Mouse (Mus musculus) retina, postnatal 7 days (tissue): ENCODE results near the gene Exoc4.

ENCODE experiments used
- DNase-seq: peaks from one replicate; pipeline ENCODE4 v3.0.0-alpha.2; 2012; ENCODE audit warnings: low read depth, low spot score

Gene Exoc4

DNA sequence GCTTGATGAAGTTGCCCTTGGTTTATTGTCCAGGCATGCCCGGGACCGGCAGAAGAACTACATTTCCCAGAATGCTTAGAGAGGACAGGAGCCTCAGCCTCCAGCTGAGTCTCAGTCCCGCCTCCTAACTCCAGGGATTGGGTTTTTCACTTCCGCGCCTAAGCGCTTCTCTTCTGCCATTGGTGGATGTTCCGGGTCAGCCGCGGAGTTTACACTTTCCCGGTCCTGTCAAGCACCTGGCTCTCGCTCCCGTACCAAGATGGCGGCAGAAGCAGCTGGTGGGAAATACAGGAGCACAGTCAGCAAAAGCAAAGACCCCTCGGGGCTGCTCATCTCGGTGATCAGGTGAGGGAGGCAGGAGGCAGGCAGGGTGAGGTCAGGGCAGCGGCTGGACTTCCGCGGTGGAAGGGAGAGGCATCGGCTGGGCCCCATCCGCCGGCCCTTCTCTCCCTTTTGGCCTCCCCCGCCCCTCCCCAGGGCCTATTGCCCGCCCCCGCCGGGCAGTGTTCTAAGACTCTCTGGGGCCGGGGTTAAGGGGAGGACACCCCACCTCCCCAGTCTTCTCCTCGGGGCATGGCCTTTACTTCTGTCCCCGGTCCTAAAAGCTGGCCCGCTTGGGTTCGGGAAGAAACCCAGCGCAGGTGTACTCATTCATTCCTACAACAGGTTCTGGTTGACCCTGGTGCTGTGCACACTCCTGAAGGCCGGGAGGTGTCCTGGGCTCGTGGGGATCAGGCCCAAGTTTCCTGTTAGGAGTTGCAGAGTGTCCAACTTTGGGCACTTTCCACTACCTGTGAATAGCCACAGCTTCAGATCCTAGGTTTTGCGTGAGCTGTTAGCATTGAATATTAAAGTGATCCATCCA lies at the start of gene Exoc4:
Exoc4 (plus strand) TSS at position 192 of the 865 bp plus-strand sequence.
- DNase-seq = peak; percentile 93

DNA sequence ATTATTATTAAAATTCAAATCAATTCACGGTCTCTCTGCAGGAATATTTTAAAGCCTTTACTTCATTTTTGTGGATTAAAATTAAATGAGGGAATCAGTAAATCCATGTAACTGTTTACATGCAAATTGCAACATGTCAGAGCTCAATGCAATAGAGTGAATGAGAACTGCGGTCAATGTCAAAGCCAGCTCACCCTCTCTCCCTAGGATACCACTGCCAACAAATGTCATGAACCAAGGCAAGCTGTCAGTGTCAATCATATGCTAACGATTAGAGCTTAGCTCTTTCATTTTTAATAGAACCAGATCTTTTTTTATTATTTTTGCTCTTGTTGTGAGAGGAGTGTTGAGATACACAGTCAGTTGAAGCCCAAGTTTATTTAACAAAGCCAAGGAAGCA lies 30.1 kb upstream of the Exoc4 start:
- no peak for DNase-seq

DNA sequence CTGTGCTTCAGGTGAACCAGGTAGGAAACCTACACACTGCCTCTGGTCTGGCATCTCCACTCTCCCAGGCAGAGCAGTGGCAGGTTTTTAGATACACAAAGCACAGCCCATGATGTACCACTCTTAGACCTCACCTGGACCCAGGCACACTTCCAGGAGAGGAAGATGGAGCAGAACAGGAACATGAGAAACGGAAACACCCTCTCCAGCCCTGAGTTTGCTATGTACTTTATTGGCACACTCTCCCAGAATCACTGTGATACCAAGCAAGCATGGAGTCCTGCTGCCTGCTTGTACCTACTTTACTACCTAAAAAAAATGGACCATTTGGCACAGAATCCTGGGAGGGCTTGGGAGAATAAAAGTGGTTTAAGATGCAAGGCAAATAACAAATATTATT lies 22.2 kb upstream of the Exoc4 start:
- DNase-seq = no peak

DNA sequence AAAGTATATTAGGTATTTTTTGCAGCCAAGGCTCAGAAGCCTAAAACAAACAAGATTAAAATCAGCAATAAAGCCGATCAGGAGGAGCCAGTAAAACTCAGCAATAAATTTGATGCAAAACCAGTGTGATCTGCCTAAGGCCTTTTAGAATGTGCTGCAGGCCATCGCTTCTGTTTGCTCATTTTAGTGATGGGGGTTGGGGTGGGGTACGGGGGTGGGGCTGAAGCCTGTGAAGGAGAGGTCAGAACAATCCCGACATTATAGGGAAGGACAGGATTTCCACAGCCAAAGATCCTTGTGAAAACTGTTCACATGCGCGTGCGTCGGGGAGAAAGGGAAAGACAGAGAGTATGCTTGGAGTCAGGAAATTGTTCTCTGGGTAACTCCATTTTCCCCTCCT lies 21.5 kb upstream of the Exoc4 start:
- DNase-seq = no peak

DNA sequence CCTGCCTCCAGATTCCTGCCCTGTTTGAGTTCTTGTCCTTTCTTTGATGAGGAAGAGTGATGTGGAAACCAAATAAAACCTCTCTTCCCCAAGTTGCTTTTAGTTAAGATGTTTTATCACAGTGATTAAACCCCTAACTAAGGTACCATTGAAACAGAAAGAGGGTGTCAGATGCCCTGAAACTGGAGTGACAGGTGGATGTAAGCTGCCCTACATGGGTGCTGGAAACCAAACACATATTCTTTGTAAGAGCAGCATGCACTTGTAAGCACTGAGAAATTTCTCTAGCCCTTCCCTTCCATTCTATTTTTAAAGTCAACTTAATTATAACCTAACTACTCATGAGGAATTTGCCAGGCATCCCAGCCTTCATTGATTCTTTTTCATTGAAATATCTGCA lies 7.6 kb upstream of the Exoc4 start:
- no peak for DNase-seq

DNA sequence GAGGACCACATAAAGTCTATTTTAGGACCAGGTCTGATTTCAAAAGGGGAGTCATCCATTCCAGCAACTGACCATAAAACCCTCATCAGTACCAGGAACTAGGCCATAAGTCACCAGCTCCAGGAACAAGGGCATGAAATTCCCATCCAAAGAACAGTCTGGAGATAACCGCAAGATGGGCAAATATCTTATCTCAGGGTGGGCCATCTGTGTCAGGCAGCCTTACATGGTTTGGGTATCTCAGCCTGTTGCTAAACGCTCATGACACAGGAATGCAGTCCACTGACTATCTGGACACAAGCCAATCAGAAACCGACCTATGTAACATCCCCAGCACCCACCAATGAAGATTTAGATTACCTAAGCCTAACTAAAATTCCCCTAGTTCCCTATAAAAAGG lies 4.3 kb upstream of the Exoc4 start:
- DNase-seq = no peak

DNA sequence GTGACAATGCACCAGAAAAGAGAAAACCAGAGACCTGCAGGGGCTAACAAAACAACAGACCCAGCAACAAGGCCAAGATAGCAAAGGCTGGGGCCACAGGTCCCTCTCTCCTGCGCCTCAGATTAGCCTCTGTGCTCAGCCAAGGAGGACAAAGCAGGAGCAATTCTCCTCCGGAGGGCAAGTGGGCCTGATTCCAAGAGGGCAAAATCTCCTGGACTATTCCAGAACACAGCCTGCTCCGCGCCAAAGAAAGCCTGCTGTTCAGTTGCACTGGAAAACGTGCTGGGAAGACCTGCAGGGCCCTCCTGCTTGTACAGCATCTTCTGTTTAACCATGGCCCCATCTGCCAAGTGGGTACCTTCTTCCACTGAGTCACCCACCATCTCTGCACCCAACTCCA lies 1.7 kb upstream of the Exoc4 start:
- DNase-seq = no peak

DNA sequence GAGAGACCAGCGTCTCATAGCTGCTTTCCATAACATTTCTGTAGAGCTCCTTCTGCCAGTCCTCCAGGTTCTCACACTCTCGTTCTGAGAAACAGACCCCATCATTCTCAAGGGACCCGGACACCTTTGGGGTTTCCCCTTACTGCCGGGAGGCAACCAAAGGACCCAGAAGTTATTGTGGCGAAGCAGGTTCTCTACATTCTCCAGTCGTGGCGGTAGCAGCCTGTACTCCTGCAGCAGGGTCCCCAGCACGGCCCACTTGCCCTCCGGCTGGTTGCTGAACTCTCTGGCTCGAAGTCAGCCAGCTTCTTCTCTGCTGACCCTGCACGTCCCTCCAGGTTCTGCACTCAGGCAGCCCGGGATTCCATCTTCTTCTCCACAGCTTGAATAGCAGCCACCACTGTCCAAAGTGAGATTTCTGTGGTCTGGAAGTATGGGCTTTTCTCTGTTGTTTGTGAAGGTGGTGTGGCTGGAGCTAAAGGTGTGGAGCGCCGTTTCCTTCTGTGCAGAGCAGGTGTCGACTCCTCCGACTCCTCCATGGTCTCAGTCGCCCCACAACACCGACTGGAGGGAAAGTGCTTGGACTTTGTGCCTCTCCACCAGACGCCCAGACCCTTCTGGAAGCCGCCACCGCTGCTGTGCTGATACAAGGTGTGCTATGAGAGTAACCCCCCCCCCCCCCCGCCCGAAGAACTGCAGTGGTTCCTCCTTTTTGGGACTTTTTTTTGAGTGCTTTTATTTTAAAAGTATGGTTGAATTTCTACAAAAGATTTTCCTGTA lies 1.1 kb upstream of the Exoc4 start:
- DNase-seq = no peak

DNA sequence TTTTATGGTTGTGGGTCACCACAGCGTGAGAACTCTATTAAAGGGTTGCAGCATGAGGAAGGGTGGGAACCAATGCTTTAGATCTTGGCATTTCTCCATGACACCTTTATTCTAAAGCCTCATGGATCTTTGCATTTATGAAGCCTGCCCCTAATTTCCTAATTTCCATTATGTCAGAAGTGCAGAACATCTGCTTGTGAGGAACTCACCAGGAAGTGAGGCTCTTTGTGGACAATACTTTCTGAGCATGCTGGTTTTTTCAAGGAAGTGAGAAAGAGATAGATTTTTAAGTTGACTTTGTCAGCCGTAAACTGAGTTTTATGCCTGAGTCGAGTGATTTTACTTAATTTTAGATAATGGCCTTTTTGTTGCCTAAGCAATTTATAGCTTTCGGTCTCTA lies 7.8 kb downstream of the Exoc4 start:
- no peak for DNase-seq

DNA sequence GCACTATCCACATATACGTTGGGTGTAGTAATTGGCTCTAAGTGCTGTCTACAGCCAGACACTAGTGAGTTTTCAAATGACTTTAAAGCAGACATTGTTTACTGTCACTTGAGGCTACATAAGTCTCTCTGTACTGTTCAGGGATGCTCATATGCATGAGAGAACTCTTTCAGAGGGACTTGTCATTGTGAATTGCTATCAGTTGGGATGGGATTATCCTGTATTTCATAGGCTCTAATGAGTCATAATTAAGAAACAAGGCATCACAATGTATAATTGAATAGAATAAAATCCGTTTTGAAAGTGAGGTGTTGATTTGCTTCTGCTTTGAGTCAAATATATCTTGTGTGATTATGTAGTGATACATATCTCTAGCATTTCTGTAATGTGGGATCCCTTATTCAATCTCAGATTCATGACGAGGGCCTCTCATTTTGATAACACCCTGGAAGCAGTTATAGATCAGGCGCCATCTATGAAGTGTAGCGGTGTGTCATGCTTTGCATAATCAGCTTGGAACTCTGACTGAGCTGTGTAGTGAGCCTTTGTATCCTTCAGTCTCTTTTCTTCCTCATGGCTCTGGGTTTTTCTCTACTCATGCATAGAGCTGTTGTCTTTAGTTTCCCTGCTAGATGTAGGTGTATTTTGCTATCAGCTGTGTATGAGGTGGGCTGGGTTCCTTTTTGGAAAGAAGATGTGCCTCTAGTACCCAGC lies 8.3 kb downstream of the Exoc4 start:
- no peak for DNase-seq

DNA sequence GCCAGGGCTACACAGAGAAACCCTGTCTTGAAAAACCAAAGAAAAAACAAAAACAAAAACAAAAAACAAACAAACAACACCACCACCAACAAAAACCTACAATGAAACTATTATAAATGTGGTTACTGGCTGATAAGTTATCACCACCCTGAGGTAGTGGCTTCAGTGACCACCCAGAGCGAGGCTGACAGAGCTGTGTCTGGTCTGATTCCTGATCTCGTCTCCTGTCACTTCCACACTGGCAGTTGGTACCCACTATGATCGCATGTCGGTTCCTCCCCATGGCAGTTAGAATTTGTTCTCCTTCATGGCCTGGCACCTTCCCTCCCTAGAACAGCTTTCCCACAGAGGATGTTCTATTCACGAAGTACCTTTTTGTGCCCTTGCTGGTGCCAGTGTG lies 11.0 kb downstream of the Exoc4 start:
- no peak for DNase-seq

DNA sequence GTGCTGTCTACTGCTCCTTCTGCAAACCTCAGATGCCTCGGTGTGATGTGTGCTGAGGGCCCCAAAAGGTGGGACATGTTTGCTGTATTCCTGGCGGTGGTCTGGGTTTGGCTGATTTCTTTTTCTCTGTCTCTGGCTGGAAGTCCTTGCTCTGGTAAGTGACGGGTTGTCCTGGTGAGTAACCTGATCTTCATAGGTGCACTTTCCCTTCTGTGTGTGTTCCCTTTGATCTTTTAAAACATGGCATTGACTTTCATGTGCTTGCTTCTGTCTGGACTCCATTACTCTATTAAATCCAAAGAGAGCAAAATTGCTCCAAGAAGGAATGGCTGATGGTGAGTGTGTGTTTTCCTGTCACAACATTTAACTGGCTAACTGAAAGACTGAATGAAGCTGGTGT lies 12.7 kb downstream of the Exoc4 start:
- no peak for DNase-seq

DNA sequence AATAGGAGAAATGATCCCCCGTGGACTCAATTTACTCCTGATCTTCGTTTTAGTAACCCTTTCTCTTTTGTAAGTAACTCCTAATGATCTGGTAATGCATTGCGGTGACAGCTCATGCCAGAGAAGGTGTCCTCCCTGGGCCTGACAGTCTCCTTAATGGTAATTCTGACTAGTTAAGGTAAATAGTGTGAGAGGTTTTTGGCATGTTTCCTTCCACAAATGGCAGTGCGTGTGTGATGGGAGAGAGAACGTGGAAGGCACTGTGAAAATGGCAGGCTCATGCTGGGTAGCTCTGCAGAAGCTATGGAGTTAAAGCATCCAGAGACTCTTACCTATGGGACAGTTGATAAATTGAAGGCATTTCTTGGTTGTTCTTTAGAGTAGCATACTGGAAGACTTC lies 15.1 kb downstream of the Exoc4 start:
- no peak for DNase-seq

DNA sequence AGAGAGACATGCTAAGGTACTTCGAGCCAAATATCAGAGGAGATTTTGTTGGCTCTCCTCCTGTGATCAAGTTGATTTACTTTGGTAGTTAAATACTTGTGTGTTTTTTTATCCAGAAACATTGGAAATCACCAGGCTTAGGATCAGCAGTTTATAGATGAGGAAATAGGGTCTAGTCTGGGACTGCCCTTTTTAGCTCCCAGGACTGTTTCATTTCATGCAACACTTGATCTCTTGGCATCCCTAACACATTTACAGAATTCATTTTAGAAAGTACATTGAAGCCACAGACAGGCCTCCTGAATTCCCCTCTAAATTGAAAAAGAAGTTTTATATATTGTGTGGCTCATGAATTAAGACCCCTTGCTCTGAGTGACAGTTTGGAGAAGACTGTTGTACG lies 15.5 kb downstream of the Exoc4 start:
- DNase-seq = no peak

DNA sequence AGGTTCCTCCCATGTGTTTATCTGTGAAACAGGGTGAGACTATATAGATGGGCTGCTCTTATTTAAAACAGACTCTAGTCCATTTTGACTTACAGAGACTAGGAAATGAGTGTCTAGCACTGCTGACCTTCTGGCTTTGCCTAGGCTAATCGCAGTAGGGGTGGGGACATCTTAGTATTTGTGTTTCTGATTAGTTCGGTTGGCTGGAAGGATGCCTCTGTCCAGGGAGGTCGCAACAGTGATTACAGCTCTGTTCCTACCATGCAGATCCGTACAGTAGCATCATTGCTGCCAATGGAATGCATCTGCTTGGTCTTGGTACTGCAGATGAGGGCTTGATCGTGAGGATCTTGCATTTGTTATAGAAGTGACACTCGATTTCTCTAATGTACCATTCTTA lies 18.7 kb downstream of the Exoc4 start:
- no peak for DNase-seq

DNA sequence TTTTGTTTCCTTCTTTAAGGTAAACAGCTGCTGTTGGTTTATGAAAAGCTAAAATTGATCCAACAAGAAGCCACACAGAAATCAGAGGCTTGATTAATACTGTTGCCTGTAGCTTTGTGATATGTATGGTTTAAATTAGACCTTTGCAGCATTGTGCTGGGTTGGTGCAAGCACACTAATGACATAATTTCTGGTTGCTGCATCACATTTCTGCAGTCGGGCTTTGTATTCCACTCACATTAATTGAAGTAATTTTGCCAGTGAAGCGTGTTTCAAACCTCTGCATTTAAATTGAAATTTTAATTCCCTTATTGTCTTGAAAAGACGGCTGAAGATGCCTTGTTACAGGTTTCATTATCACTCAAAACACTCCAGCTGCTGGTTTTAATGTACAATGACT lies 34.6 kb downstream of the Exoc4 start:
- no peak for DNase-seq

DNA sequence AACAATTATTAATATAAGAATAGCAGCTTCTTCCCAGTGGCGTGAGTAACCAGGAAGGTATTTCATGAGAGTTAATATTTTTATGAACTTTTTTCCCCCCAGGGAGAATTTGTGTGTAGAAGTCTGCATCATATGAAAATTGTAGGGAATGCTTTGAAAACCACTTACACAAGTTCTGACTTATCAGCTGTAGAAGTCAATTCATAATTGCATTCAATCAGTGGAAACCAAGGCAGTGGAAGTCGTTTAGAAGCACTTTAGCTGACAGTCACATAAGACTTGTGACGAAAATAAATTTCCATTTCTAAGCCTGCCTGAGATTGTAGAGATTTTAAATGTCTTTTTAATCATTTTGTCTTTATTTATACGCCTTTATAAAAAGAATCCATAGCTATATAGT lies 35.1 kb downstream of the Exoc4 start:
- DNase-seq = no peak

DNA sequence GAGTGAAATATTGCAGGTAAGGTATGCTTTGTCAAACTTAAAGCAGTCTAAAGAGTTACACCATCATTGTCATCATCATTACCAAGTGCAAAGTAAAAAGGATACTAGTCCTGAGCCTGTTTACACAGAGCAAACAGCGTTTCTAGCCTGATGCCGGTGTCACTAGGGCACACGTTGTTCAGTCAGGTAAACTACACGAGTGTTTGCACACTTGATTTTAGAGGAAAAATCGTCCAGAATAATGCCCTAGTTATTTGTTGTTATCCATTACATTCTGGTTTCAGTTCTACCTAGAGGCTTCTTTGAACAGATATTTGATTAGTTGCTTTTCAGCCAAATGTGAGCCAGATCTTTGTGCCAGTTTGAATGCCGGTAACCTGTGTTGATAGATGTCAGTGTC lies 37.5 kb downstream of the Exoc4 start:
- no peak for DNase-seq

DNA sequence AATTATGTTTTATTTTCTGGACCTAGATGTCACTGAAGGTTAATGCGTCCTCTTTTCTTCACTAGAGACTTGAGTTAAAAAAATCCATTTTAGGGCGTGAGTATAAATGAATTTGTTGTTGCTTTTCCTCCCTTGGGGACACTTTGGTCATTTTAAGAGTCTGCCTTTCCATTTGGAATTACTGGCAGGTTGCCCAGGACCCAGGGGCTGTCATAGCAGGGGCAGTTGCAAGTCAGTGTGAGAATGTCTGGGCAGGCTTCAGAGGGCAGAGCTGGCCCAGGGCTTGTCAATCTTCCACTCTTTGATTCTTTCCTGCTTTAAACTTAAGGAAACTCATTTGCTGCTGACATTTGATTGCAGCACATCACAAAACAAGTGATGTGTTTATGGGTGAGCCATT lies 45.7 kb downstream of the Exoc4 start:
- no peak for DNase-seq

DNA sequence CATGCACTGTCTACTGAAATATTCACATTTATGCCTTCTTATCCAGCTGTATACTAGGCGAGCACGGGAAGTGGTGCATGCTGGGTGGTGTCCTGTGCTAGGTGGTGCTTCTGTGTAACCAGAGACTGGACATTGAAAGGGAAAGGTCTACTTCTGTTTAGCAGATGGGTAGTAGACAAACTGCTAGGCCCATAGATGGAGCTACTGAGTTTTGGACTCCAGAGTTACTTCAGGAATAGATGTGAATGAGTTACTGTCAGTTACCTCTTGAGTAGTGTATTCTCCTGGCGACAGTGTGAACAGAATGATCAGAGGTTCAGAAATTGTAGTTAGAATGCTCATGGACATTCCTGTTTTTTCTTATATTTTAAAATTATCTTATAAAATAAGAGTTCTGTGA lies 48.7 kb downstream of the Exoc4 start:
- no peak for DNase-seq

DNA sequence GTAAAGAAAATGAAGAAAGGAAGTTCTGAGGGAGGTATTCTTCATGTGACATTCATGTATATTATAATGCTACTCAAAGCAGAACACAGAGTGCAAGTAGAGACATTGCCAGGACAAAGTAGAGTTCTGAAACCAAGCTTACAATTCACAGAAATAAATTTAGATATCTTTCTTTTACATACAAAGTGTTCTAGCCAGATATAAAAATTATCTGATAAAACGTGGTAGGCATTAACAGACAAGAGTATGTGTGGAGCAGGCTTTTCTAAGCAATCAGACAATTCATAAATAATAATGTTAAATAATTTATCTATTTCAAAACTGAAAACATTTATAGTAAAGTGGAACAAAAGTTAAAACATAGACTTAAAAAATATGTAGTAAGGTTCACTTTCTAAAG lies 49.9 kb downstream of the Exoc4 start:
- no peak for DNase-seq

DNA sequence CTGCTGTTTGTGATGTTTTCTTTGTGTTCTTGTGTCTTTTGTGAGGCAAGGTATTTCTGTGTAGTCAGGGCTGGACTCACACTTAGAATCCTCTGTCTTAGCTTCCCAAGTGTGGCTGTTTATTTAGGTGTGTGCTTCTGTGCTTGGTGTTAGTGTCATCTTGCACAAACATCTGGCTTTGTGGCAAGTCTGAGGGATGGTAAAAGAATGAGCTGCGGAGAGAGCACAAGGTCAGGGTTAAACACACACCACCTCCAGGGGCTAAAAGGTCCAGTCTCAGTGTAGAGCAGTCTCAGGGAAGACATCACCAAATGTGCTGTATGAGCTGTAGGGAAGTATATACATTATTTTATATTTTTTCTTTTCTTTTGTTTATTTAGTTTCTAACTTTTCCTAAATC lies 57.1 kb downstream of the Exoc4 start:
- no peak for DNase-seq

DNA sequence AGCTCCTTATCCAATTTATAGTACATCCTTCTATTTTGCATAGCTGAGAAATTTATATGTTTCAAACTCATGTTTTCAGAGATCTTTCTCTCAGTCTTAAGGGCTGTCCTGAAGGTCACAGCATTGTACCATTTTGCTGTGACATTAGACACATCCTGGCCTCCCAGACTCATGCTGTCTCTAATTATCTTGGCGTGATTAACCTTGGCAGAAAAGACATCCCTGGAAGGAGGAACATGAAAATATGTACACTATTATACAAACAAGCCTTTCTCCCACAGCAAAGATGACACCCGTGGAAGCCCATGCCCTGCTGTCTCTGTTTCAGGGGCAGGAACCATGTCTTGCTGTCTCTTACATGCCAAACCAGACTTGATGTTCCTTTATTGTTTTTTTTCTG lies 59.8 kb downstream of the Exoc4 start:
- no peak for DNase-seq
